Mouse (Mus musculus) erythroblast, adult 5-6 weeks (primary cell): ENCODE measurements around the gene Rasl10a. TPM values are rescaled to one million over a fixed set of nuclear protein-coding genes. Genes with fewer than 3 reads are reported as not detected.

ENCODE experiments used
- ATAC-seq: replicated peaks from 2 replicates; pipeline ENCODE4 v1.8.0; 2016; ENCODE audit warnings: moderate number of reproducible peaks, mild to moderate bottlenecking, moderate TSS enrichment, inconsistent platforms; ENCODE audit not compliant: poor library complexity, low FRiP score, severe bottlenecking
- total RNA-seq, 2 experiments: library from RNA; stranded (forward) in 1 of 2; stranded (reverse) in 1 of 2; fragments of 150-400 nt in 1 of 2; fragments of 200-764, 138-1000 nt in 1 of 2; gene quantifications; 2 replicates each; pipeline versions ENCODE4 v1.2.3 to v1.2.4; 2015 to 2017; ENCODE audit warnings: low replicate concordance in 2 of 2

Gene Rasl10a
- total RNA-seq, 2 experiments from 2014 or later, result not detected

GRCm38 (mm10) chr11:5046321-5046926 lies 11.5 kb upstream of the Rasl10a start:
- ATAC-seq, result no peak

- ATAC-seq, result no peak
These were observed 6.3 kb upstream of the Rasl10a start for GRCm38 (mm10) chr11:5051629-5052028.

DNA sequence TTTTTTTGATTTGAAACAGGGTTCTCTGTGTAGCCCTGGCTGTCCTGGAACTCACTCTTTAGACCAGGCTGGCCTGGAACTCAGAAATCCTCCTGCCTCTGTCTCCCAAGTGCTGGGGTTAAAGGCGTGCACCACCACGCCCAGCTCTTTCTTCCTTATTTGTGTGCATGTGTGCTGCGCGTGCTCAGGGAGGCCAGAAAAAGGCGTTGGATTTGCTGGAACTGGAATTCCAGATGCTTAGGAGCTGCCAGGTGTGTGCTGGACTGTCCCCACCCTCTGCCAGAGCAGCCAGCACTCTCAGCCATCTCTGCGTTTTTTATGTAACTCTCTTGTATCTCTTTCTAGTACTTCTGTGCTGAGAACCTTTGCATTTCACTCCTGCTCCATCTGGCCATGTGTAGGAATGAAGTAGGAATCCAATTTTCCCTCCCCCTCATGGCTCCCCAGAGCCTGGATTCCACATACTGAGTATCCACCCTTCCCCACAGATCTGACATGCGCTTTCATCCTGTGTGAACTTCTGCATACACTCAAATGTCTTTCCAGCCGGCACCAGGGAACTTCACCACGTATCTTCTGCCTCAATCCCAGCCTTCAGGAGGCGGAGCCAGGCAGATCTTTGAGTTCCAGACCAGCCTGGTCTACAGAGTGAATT lies 5.6 kb upstream of the Rasl10a start:
- no peak for ATAC-seq

GRCm38 (mm10) chr11:5054151-5054550 lies 3.8 kb upstream of the Rasl10a start:
- no peak for ATAC-seq

- ATAC-seq, result no peak
These were observed 3.1 kb upstream of the Rasl10a start for GRCm38 (mm10) chr11:5054874-5055273.

DNA sequence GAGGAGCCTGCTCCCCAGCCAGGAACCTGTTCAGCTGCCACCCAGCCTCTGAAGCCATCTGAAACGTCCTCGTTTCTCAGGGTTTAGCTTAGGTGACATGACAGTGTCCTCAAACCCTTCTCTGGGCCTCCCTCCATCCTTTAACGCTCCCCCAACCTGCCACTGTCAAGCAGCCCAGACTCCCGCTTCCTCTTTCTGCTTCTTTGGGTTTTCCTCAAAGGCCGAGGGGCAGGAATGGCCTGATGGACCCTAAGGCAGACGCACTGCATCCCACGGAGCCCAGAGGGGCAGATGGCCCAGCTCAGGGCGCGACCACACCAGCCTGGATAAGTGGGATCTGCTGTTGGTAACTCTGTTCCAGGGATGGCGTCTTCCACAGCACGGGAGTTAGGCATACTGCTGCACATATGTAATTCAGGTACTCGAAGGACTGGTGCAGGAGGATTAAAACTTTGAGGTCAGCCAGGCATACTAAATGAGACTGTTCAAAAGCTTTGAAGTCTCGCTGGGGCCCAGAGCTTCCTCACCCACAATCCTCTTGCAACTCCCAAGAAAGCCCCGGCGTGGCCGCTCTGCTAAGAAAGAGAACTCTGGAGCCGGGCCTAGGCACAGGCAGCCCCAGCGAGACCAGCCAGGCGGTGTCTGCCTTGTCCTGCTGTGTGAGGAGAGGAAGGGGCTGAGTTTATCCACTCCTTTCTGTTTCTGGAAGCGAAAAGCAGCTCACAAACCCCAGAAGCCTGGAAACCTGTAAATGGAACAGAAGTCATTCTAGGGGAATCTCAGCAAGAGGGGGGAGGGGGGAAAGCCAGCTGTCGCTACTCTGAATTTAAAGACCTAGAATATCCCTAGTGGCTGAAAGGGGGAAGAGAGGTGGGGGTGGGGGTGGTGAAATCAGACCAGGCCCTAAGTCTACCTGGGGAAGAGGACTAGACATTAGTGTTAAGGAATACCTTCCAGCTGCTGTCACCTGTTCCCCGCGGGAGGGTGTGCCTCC lies 1.7 kb upstream of the Rasl10a start:
- no peak for ATAC-seq

DNA sequence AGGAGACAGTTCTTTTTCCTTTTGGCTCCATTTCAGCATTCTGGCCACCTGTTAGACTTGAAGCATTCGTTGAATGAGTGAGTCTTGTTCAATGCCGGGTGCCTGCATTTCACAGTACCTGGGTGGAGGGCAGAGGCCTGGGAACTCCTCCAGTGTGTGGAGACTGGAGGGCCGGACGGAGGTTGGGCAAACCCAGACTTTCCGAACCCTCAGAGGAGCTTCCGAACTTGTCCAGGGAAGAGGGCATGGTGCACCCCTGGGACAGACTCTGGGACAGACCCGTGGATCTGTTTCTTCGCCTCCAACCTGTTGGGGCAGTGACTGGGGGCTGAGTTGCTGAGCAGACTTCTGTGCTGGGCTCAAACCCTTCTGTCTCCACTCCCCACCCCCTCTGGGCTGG lies 864 bp upstream of the Rasl10a start:
- no peak for ATAC-seq

- ATAC-seq, result no peak
These were observed 430 bp upstream of the Rasl10a start for GRCm38 (mm10) chr11:5057541-5057855.

DNA sequence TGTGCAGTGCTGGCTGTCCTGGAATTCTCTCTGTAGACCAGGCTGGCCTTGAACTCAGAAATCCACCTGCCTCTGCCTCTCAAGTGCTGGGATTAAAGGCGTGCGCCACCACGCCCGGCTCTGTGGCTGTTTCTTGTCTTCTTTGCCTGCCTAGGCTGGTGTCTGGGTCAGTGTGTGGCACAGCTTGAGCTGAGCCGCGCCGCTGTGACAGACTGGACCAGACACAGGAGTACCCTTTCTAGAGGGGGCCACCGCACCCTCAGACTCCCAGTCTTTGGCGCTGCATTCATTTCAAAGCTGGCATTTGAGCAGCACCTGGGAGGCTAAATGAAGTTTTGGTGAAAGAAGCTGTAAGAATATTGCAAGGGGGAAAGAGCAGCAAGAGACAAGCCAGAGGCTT lies 855 bp downstream of the Rasl10a start:
- no peak for ATAC-seq

DNA sequence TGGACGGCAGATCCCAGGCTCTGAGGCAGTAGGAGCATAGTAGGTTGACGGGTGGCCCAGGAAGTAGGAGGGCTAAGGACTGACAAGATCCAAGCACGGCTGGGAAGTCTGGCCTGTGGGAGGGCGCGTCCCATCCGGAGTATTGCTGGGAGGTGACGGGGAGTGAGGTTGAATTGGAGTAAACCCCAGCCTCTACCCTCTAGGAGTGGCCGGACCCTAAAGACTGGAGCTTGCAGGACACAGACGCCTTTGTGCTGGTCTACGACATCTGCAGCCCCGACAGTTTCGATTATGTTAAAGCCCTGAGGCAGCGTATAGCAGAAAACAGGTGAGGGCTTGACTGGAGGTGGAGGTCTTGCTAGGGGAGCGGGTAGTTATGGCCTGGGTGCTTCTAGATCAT lies 1.3 kb downstream of the Rasl10a start:
- no peak for ATAC-seq

DNA sequence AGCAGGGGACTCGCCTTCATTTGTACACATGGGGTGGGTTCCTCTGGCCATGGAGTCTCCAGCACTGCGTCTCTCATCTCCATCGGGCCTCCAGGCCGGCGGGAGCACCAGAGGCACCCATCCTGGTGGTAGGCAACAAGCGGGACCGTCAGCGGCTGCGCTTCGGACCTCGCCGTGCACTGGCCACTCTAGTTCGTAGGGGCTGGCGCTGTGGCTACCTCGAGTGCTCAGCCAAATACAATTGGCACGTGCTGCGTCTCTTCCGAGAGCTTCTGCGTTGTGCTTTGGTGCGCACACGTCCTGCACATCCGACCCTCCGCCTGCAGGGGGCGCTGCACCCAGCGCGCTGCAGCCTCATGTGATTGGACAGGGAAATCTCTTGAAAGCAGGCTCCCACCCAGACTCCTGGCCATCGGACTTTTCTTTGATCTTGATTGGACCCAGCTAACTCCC lies 1.8 kb downstream of the Rasl10a start:
- no peak for ATAC-seq

- ATAC-seq, result no peak
These were observed 3.0 kb downstream of the Rasl10a start for GRCm38 (mm10) chr11:5060756-5061412.

- ATAC-seq, result no peak
These were observed 3.6 kb downstream of the Rasl10a start for GRCm38 (mm10) chr11:5061413-5062139.

GRCm38 (mm10) chr11:5062326-5062725 lies 4.4 kb downstream of the Rasl10a start:
- ATAC-seq, result no peak

- no peak for ATAC-seq
These were observed 5.1 kb downstream of the Rasl10a start for GRCm38 (mm10) chr11:5062860-5063505.

DNA sequence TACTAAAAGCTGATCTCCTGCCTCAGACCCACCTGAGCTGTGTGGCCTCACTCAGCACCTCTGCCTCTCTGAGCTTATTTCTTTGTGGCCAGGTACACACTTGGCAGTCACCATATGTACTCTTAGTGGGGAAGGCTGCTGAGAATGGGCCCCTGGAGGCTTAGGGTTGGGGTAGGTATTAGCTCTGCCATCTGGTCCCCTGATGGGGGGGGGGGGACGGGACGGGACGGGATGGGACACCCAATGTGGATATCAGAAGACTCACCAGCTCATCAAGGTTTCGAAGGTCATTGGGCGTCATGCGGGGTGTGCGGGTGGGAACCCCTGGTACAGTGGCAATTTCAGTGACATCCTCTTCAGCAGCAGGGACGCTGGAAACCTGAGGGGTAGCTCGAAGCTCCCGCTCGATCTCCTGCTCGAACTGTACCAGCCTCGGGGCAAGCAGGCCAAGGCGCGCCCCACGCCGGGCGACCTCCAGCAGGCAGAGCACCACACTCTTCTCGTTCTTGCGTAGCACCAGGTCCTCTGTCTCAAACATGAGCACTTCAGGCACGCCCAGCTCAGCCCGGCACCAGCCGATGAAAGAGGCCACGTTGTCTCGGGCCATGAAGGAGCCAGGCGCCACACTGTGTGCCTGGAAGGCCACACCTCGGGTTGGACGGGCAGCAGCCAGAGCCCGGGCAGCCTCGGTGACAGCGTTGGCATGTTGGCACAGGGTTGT lies 5.8 kb downstream of the Rasl10a start:
- no peak for ATAC-seq

DNA sequence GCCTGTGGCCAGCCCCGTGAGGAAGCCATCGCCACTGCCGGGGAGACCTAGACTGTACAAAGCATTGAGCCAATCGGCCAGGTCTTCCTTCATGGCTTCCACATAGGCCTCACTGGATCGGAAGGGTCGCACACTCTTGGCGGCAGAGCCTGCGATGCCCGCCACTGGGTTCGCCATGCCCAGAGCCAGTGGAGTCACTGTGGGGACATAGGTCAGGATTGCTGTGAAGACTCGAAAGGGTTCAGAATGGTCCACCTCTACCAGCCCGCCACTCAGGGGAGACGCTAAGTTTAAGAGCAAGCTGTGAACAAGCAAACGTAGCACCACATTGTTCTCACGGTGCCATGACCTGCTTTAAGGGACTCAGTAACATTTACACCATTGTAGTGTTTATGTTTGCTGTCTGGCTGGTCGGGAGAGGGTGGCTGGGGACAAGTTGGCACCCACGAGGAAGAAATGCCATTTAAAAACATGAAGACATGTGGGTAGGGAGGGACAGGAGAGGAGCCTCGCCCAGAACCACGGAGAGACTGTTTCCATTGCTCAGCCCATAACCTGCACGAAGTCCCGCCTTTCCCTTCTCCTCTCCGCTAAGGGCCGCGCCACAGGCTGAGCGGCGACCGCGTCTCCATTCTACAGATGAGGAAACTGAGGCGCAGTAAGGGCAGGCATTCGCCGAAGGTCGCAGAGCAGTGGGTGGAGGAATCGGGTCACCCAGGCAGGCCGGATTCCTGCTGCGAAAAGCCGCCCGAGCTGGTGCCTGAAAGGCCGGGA lies 6.5 kb downstream of the Rasl10a start:
- ATAC-seq, result no peak
